Mouse (Mus musculus) limb, embryonic 12.5 days (tissue): ENCODE results near the gene Lamp3. TPM values are rescaled to one million over a fixed set of nuclear protein-coding genes. Genes with fewer than 3 reads are reported as not detected.

Source experiments
- polyA plus RNA-seq: library from polyadenylated mRNA; unstranded; fragments of >200 nt; fragmentation: Nextera tagmentation; extraction: Ambion mirVana; gene quantifications from 2 replicates; pipeline ENCODE4 v1.2.1, GENCODE M21; 2016

Lamp3 gene
- polyA plus RNA-seq, 1 experiment from 2014 or later = 0.08 TPM

Other genes with a start within 250 kb of the Lamp3 start
- not detected in 2 replicates for gene Olfr166, start 222.7 kb downstream of the Lamp3 start, polyA plus RNA-seq
- not detected in 2 replicates for gene Olfr167, start 184.1 kb downstream of the Lamp3 start, polyA plus RNA-seq
- not detected in 2 replicates for gene Olfr168, start 170.8 kb downstream of the Lamp3 start, polyA plus RNA-seq
- not detected in 2 replicates for gene Olfr169, start 134.6 kb downstream of the Lamp3 start, polyA plus RNA-seq
- not detected in 2 replicates for gene Olfr170, start 94.5 kb downstream of the Lamp3 start, polyA plus RNA-seq
- not detected in 2 replicates for gene Olfr171, start 76.5 kb downstream of the Lamp3 start, polyA plus RNA-seq
- gene B3gnt5, start 53.8 kb upstream of the Lamp3 start, polyA plus RNA-seq = 39.2 and 41.5 TPM in 2 replicates